Mouse (Mus musculus): Measurements from ENCODE around the gene Npm1. TPM values are rescaled to one million over a fixed set of nuclear protein-coding genes. Genes with fewer than 3 reads are reported as not detected.

Gene Npm1
- total RNA-seq, 2 experiments from 2014 or later = 178 to 185 TPM

GRCm38 (mm10) chr11:33145201-33146142 lies 17.5 kb downstream of the Npm1 start:
- DNase-seq = no peak

GRCm38 (mm10) chr11:33143906-33144305 lies 19.1 kb downstream of the Npm1 start:
- no peak for DNase-seq

- no peak for DNase-seq
Observed at GRCm38 (mm10) chr11:33142801-33143200, 20.2 kb downstream of the Npm1 start.

GRCm38 (mm10) chr11:33140111-33140460 lies 22.9 kb downstream of the Npm1 start:
- no peak for DNase-seq

- no peak for DNase-seq
Observed at GRCm38 (mm10) chr11:33139458-33140110, 23.4 kb downstream of the Npm1 start.

- DNase-seq = no peak
Observed at GRCm38 (mm10) chr11:33138686-33139085, 24.3 kb downstream of the Npm1 start.

- no peak for DNase-seq
Observed at GRCm38 (mm10) chr11:33134391-33134986, 28.5 kb downstream of the Npm1 start.

- no peak for DNase-seq
Observed at GRCm38 (mm10) chr11:33132619-33133338, 30.2 kb downstream of the Npm1 start.

- no peak for DNase-seq
Observed at GRCm38 (mm10) chr11:33127058-33127457, 35.9 kb downstream of the Npm1 start.

- peak in 1 of 2 experiments; percentile 10 for DNase-seq
Observed at GRCm38 (mm10) chr11:33122575-33123268, 40.3 kb downstream of the Npm1 start.

GRCm38 (mm10) chr11:33119556-33119955 lies 43.5 kb downstream of the Npm1 start:
- DNase-seq = no peak

GRCm38 (mm10) chr11:33119116-33119515 lies 43.9 kb downstream of the Npm1 start:
- DNase-seq = no peak

GRCm38 (mm10) chr11:33118480-33118879 lies 44.5 kb downstream of the Npm1 start:
- DNase-seq = no peak

GRCm38 (mm10) chr11:33115796-33116195 lies 47.2 kb downstream of the Npm1 start:
- DNase-seq = no peak

GRCm38 (mm10) chr11:33112407-33112806 lies 50.6 kb downstream of the Npm1 start:
- no peak for DNase-seq

GRCm38 (mm10) chr11:33110111-33110510 lies 52.9 kb downstream of the Npm1 start:
- DNase-seq = no peak

- DNase-seq = no peak
Observed at GRCm38 (mm10) chr11:33107540-33107939, 55.5 kb downstream of the Npm1 start.

- peak in 1 of 2 experiments; percentile 8 for DNase-seq
Observed at GRCm38 (mm10) chr11:33104911-33105316, 58.1 kb downstream of the Npm1 start.

GRCm38 (mm10) chr11:33103291-33103943 lies 59.6 kb downstream of the Npm1 start:
- no peak for DNase-seq
